Mouse (Mus musculus): Measurements from ENCODE around the gene Disp1.

DNA sequence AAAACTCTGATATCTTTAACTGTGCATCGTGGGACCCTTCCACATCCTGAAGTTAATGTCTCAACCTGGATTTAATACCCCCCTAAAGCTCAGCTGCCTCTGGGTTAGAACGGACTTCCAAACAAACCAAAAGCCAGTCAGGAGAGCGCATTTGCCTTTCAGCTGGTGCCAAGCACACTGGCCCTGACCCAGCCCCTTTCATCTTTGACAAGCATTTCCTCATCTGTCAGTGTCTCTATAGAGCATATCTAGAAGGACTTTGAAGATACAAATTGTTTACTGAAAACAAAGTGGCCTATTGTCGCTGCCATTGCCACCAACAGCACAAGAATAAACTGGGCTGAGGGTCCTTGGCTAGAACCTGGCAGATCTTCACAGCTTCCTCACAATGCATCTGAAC, 154.3 kb downstream of the Disp1 start:
- TF ChIP-seq CTCF (IDR thresholded peaks at IDR 0.05): no peak
- TF ChIP-seq EP300 (IDR thresholded peaks at IDR 0.05): no peak

Measured in lung, postnatal 0 days (tissue).